Mouse (Mus musculus) embryonic facial prominence, embryonic 13.5 days (tissue): ENCODE data around the gene Macrod2. TPM values are rescaled to one million over a fixed set of nuclear protein-coding genes. Genes with fewer than 3 reads are reported as not detected.

Source experiments
- ATAC-seq: fragments of 200-750 bp; cut with Nextera tagmentation; 2 replicates; pipeline ENCODE4 v1.8.0; 2017; ENCODE audit warnings: low read depth; ENCODE audit not compliant: insufficient number of reproducible peaks, insufficient read depth, low FRiP score, low TSS enrichment
- H3K27ac ChIP-seq: fragments of 300-500 bp; sonication (generic); 2 replicates; pipeline ENCODE4 v1.5.1; 2015; ENCODE audit warnings: moderate library complexity, mild to moderate bottlenecking, inconsistent platforms
- H3K27me3 ChIP-seq: fragments of 300-500 bp; sonication (generic); 2 replicates; pipeline ENCODE4 v1.6.1; 2015; ENCODE audit warnings: mild to moderate bottlenecking, inconsistent platforms
- H3K36me3 ChIP-seq: fragments of 300-500 bp; sonication (generic); 2 replicates; pipeline ENCODE4 v1.6.1; 2015; ENCODE audit warnings: mild to moderate bottlenecking, inconsistent platforms
- H3K4me1 ChIP-seq: fragments of 300-500 bp; sonication (generic); 2 replicates; pipeline ENCODE4 v1.6.1; 2015; ENCODE audit warnings: inconsistent platforms
- H3K4me2 ChIP-seq: fragments of 300-500 bp; sonication (generic); 2 replicates; pipeline ENCODE4 v1.6.1; 2015; ENCODE audit warnings: moderate library complexity, mild to moderate bottlenecking, inconsistent platforms
- H3K4me3 ChIP-seq: fragments of 300-500 bp; sonication (generic); 2 replicates; pipeline ENCODE4 v1.5.1; 2015; ENCODE audit warnings: mild to moderate bottlenecking, inconsistent platforms
- H3K9ac ChIP-seq: fragments of 300-500 bp; sonication (generic); 2 replicates; pipeline ENCODE4 v1.6.1; 2015; ENCODE audit warnings: mild to moderate bottlenecking, inconsistent platforms
- H3K9me3 ChIP-seq: fragments of 300-500 bp; sonication (generic); 2 replicates; pipeline ENCODE4 v1.6.1; 2016; ENCODE audit warnings: inconsistent platforms
- WGBS: fragments of 180-500 bp; shearing (Covaris S2); methylation state at CpG from one replicate; pipeline ENCODE4 v1.1.7; 2015; ENCODE audit warnings: mixed read lengths; 5-methylcytosine and 5-hydroxymethylcytosine counted together
- polyA plus RNA-seq: library from polyadenylated mRNA; unstranded; fragments of >200 nt; fragmentation: Nextera tagmentation; extraction: Ambion mirVana; gene quantifications from 2 replicates; pipeline ENCODE4 v1.2.1, GENCODE M21; 2015

Macrod2 gene
- polyA plus RNA-seq, 1 experiment from 2014 or later = 44.8 TPM

- Histone ChIP-seq H3K4me2 (no peak overlapping the region), H3K4me3 (no peak overlapping the region), H3K36me3 (no peaks in the 10 kb centered on the region), H3K27me3 (no peaks in the 10 kb centered on the region), H3K9ac (no peak overlapping the region), H3K27ac (no peak overlapping the region), H3K9me3 (no peaks in the 10 kb centered on the region), H3K4me1 (no peaks in the 10 kb centered on the region)
- WGBS = 73% methylated on average over 2 of the region's 2 CpGs
- no peak for ATAC-seq
Observed at GRCm38 (mm10) chr2:141352623-141353022, 957.5 kb downstream of the Macrod2 start.

DNA sequence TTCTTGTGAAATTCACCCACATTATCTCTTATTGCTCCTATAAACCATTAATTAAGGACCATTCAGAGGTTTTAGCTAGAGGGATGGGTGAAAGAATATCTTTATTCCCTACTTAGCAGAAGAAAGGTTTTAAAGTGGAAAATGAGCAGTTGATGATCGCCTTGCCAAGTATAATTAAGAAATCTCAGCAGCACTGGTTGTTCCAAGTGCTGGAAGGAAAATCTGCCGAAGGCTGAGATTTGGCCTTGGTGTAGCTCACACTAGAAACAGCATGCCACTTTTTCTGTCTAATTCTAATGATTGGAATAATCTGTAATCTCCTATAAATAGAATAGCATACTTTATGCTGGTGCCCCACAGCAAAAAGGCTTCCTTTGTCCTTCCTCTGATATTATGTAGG, 993.5 kb downstream of the Macrod2 start:
- Histone ChIP-seq H3K9me3 (no peaks in the 10 kb centered on the region), H3K4me2 (no peak overlapping the region), H3K9ac (no peak overlapping the region), H3K27me3 (no peaks in the 10 kb centered on the region), H3K4me3 (no peak overlapping the region), H3K4me1 (no peaks in the 10 kb centered on the region; the same call in 1 of the 2 replicates), H3K27ac (no peak overlapping the region), H3K36me3 (no peaks in the 10 kb centered on the region)
- 64% methylated on average over 2 of the region's 2 CpGs for WGBS
- ATAC-seq = no peak

- Histone ChIP-seq H3K4me2 (no peak overlapping the region), H3K9ac (no peak overlapping the region), H3K9me3 (no peaks in the 10 kb centered on the region), H3K36me3 (no peaks in the 10 kb centered on the region), H3K27ac (no peak overlapping the region), H3K27me3 (no peaks in the 10 kb centered on the region), H3K4me3 (no peak overlapping the region), H3K4me1 (no peaks in the 10 kb centered on the region; the same call in 1 of the 2 replicates)
- WGBS = 75% methylated on average over 4 of the region's 4 CpGs
- ATAC-seq = no peak
Observed at GRCm38 (mm10) chr2:141391229-141391628, 996.1 kb downstream of the Macrod2 start.

GRCm38 (mm10) chr2:141394806-141395205, 999.7 kb downstream of the Macrod2 start:
- Histone ChIP-seq H3K9me3 (no peaks in the 10 kb centered on the region), H3K4me3 (no peak overlapping the region), H3K36me3 (no peaks in the 10 kb centered on the region), H3K4me2 (no peak overlapping the region), H3K27me3 (no peaks in the 10 kb centered on the region), H3K27ac (no peak overlapping the region), H3K9ac (no peak overlapping the region), H3K4me1 (no peaks in the 10 kb centered on the region; the same call in 1 of the 2 replicates)
- no peak for ATAC-seq
- 62% methylated on average over 1 of the region's 1 CpGs for WGBS

- no peaks in the 10 kb centered on the region for H3K36me3 ChIP-seq
- WGBS = 25% methylated on average over 2 of the region's 2 CpGs
- no peak for ATAC-seq
Observed at GRCm38 (mm10) chr2:141408766-141409165, 1013.7 kb downstream of the Macrod2 start.

DNA sequence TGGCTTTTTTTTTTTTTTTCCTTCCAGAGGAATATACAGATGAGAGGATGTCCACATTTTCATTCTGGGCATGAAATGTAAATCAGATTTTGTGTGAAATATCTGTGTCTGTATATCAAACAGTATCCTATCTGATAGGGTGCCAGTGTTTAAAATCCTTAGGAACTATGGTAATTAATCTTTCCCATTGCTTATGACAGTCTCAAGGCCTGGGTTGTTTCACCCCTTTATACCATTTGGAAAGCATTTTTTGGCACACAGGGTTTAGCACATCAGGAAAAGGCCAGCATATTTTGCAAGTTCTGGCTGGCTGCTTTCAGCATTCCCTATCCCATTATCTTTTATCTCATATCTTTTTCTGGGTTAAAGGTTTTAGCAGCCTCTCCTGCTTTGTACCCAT, 1021.3 kb downstream of the Macrod2 start:
- Histone ChIP-seq H3K4me1 (peaks cover 4% of the 10 kb centered on the region), H3K9ac (no peak overlapping the region), H3K27me3 (no peaks in the 10 kb centered on the region), H3K36me3 (no peaks in the 10 kb centered on the region), H3K4me3 (no peak overlapping the region), H3K4me2 (no peak overlapping the region), H3K27ac (no peak overlapping the region), H3K9me3 (no peaks in the 10 kb centered on the region)
- no peak for ATAC-seq

More at GRCm38 (mm10) chr2:141408766-141409165, 1013.7 kb downstream of the Macrod2 start:
- no peak overlapping the region for H3K4me3 ChIP-seq
- no peak overlapping the region for H3K4me2 ChIP-seq
- H3K27ac ChIP-seq = no peak overlapping the region
- no peaks in the 10 kb centered on the region for H3K9me3 ChIP-seq
- no peaks in the 10 kb centered on the region for H3K27me3 ChIP-seq
- no peak overlapping the region for H3K9ac ChIP-seq
- no peaks in the 10 kb centered on the region for H3K4me1 ChIP-seq

DNA sequence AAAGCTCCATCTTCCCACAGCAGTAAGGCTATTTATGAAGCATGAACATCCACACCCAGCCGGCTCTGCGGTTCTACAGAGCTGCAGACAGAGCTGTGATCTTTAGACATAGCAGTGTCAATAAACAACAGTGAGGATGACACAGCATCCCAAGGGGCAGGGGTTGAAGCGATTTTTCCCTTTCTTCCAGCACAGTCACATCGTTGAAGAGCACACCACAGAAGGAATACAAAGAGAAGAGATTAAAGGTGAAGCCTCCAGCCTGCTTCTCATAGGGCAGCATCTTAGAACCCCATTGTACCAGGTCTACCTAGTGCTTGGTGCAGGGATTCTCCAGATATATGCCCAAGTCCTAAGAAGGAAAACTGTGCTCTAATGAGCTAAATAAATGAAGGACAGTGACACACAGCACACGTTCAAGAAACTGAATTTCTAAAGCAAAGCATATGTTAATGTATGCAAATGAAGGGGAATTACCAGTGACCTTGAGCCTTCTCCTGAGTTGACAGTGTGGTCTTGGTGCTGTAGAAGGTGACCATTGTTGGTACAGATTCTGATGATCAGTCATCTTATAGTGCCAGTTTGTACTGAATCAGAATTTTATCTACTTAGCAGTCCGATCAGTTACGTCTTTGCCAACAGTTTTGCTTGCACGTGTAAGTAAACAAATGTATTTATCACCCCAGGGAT, 1021.9 kb downstream of the Macrod2 start:
- no peaks in the 10 kb centered on the region for H3K9me3 ChIP-seq
- H3K27me3 ChIP-seq = no peaks in the 10 kb centered on the region
- peaks cover 4% of the 10 kb centered on the region for H3K4me1 ChIP-seq
- no peak overlapping the region for H3K9ac ChIP-seq
- no peak overlapping the region for H3K27ac ChIP-seq
- ATAC-seq = no peak
- no peak overlapping the region for H3K4me3 ChIP-seq
- no peaks in the 10 kb centered on the region for H3K36me3 ChIP-seq
- no peak overlapping the region for H3K4me2 ChIP-seq
- WGBS = 57% methylated on average over 8 of the region's 8 CpGs

- Histone ChIP-seq H3K4me1 (peaks cover 4% of the 10 kb centered on the region), H3K27me3 (no peaks in the 10 kb centered on the region), H3K4me3 (no peak overlapping the region), H3K4me2 (no peak overlapping the region), H3K36me3 (no peaks in the 10 kb centered on the region), H3K9ac (no peak overlapping the region), H3K9me3 (no peaks in the 10 kb centered on the region), H3K27ac (no peak overlapping the region)
- no peak for ATAC-seq
- 9% methylated on average over 1 of the region's 1 CpGs for WGBS
Observed at GRCm38 (mm10) chr2:141419806-141420205, 1024.7 kb downstream of the Macrod2 start.

DNA sequence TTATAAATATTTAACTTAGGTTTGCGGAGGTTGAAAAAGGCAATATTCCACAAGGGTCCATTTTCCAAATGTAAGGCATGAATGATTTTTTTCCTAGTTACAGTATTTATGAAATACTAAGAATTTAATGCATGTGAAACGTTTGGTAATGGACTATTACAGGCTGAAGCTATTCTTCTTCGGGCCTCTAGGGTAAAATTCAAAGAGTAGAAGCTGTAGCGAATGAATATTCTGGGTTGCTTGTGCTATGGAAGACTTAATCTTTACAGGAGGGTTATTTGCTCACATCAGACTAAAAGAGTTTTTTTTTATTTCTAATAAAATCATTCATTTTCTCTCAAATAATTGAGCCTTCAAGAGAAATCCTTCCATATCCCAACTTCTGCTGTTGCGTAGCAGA, 1039.0 kb downstream of the Macrod2 start:
- 85% methylated on average over 5 of the region's 5 CpGs for WGBS
- no peak overlapping the region for H3K4me3 ChIP-seq
- no peak for ATAC-seq

DNA sequence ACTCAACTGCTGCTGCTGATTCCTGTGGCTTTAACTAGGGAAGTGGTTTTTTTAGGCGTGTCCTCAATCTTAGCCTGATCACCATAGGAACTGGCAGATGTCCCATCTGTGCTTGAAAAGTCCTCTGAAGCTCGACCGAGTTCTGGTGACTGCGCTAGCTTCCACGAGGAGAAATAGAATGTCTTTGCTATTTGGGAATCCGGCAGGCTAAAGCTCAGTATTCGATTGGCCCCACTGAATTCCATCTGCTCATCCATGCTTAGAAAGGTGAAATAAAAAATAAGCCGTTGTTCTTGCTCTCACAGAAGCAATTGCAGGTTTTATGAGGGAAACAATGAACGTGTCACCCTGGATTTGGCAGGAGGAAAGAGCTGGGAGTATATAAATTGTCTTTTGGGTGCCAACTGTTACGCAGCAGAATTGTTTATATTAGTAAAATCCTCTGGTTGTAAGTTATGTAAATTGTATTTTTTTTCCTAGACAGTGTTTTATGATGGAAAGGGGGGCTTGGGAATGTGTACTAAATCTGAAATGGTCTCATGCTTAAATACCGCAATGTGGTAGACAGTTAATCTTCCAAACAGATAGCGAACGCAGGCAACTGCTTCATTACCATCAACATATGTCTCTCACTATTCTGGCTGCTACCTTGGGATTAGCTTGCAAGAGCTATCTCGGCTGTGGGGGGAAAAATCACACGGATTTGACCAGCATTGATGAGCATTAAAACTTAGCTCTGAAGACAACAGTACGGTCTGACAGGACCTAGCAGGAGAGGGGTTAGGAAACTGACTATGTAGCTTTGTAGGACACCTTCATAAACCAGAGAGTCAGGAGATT, 1039.8 kb downstream of the Macrod2 start:
- no peak overlapping the region for H3K4me3 ChIP-seq
- no peaks in the 10 kb centered on the region for H3K4me1 ChIP-seq
- 68% methylated on average over 16 of the region's 16 CpGs for WGBS
- H3K9ac ChIP-seq = no peak overlapping the region
- ATAC-seq = no peak
- no peaks in the 10 kb centered on the region for H3K27me3 ChIP-seq
- no peaks in the 10 kb centered on the region for H3K9me3 ChIP-seq
- no peak overlapping the region for H3K27ac ChIP-seq
- H3K4me2 ChIP-seq = no peak overlapping the region
- H3K36me3 ChIP-seq = no peaks in the 10 kb centered on the region

More for the DNA sequence above, 1039.0 kb downstream of the Macrod2 start:
- Histone ChIP-seq H3K9ac (no peak overlapping the region), H3K27ac (no peak overlapping the region), H3K4me2 (no peak overlapping the region), H3K9me3 (no peaks in the 10 kb centered on the region), H3K27me3 (no peaks in the 10 kb centered on the region), H3K4me1 (no peaks in the 10 kb centered on the region), H3K36me3 (no peaks in the 10 kb centered on the region)

DNA sequence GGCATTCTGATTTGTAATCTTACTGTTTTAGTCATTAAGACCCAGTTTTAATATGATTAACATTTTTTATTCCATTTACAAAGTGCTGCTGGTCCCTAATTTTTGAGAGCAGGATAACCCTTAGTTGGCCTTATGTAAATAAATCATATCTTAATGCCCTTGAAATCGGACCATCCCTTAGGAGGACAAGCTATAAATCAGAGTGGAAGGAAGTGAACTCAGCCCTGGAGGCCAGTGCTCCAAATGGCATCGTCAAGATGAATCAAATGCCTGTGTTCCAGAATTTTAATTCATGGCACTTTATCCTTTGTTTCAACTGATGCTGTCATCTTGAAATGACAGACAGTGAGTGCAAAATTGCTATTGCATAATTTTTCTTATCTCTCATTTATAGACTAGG, 1046.8 kb downstream of the Macrod2 start:
- Histone ChIP-seq H3K9ac (no peak overlapping the region), H3K4me2 (no peak overlapping the region), H3K27ac (no peak overlapping the region), H3K4me1 (no peaks in the 10 kb centered on the region), H3K36me3 (no peaks in the 10 kb centered on the region), H3K9me3 (no peaks in the 10 kb centered on the region), H3K27me3 (no peaks in the 10 kb centered on the region), H3K4me3 (no peak overlapping the region)
- ATAC-seq = no peak
- 54% methylated on average over 2 of the region's 2 CpGs for WGBS
